Mouse (Mus musculus): ENCODE measurements around the gene Prmt3. TPM values are rescaled to one million over a fixed set of nuclear protein-coding genes. Genes with fewer than 3 reads are reported as not detected.

The Prmt3 gene
- total and polyA plus RNA-seq, 2 experiments from 2014 or later, result 40.4 to 51.2 TPM

DNA sequence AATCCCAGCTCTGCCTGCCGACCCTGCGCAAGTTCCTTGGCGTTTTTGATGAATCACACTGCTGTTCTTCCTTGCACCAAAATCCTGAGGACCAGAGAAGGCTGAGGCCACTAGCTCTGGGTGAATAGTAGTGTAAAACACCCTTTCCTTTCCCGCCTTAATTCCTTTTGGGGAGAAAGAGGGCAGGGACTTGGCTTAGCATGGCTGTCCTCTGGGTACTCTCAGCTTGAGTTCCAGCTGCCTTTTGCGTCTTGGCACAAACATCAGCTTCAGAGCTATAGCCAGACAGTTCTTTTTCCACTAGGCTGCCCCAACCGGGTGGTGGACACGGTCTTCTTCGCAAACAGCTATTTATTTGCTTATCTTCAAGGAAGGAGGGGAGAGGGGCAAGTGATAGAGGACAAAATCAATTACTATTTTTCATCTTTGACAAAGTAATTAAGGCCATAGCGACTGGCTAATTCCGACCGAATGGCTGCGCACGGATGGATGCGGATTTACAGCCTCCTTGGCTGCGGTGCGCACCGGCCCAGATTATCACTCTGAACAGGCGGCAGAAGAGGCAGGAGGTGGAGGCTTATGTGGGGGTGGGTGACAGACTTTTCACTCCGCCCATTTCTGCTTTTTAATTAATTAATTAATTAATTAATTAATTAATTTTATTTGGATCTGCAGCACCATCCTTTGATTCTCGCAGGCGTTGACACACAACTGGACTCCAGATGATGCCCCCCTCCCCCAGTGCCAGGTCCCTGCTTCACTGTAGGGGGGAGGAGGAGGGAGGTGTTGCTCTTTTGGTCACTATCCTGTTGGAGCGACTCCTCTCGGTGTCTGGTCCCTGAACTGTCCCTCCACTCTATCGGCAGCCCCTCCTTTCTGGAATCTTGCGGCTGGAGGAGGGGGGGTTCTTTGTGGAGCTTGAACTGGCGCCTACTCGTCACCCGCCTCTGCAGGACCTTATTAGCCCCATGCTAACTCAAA lies 129.3 kb downstream of the Prmt3 start:
- Histone ChIP-seq H3K9ac (replicated peaks; ENCODE audit: low read length) (no peak overlapping the region), H3K9me3 (ENCODE audit: low read length) (no peaks in the 10 kb centered on the region), H3K27ac (peak overlapping the region; percentile 42), H3K36me3 (ENCODE audit: insufficient read depth, low read length) (no peaks in the 10 kb centered on the region), H3K4me3 (ENCODE audit: low read length) (peak overlapping the region; percentile 7; the same call in 1 of the 2 replicates), H3K4me2 (ENCODE audit: low read depth, low read length) (peak overlapping the region; percentile 37), H3K4me1 (ENCODE audit: insufficient read depth, low read length) (no peaks in the 10 kb centered on the region), H3K27me3 (ENCODE audit: insufficient read depth, low read length) (peaks cover 50% of the 10 kb centered on the region)
- peak; percentile 51 for DNase-seq (ENCODE audit: low spot score)
- ATAC-seq, result peak; percentile 33; the same call in 1 of the 2 replicates
- 3% methylated on average over 28 of the region's 28 CpGs for WGBS
- TF ChIP-seq CTCF (IDR thresholded peaks at IDR 0.05; ENCODE audit: low read depth), result no peak

Other genes with a start within 250 kb of the Prmt3 start
- gene Dbx1, start 141.5 kb upstream of the Prmt3 start, total RNA-seq (2014; rRNA removed), result 0.43 and 0.68 TPM in 2 replicates
- 0.53 and 0.59 TPM in 2 replicates for gene Dbx1, start 141.5 kb upstream of the Prmt3 start, polyA plus RNA-seq (2015; fragmentation: Nextera tagmentation; extraction: Ambion mirVana)
- gene Htatip2, start 19.2 kb upstream of the Prmt3 start, total RNA-seq (2014; rRNA removed), result 1.5 TPM in 1 of 2 replicates, not detected in the other
- 7.1 and 8.5 TPM in 2 replicates for gene Htatip2, start 19.2 kb upstream of the Prmt3 start, polyA plus RNA-seq (2015; fragmentation: Nextera tagmentation; extraction: Ambion mirVana)
- gene Slc6a5, start 131.8 kb downstream of the Prmt3 start, total RNA-seq (2014; rRNA removed), result 49.6 and 57.2 TPM in 2 replicates
- gene Slc6a5, start 131.8 kb downstream of the Prmt3 start, polyA plus RNA-seq (2015; fragmentation: Nextera tagmentation; extraction: Ambion mirVana), result 9.8 and 10.9 TPM in 2 replicates
- 66.4 and 67.1 TPM in 2 replicates for gene Nell1, start 196.5 kb downstream of the Prmt3 start, total RNA-seq (2014; rRNA removed)
- 37.0 and 37.8 TPM in 2 replicates for gene Nell1, start 196.5 kb downstream of the Prmt3 start, polyA plus RNA-seq (2015; fragmentation: Nextera tagmentation; extraction: Ambion mirVana)